Mouse (Mus musculus) thymus, adult 2 months (tissue): ENCODE results near the gene Vmn1r158. TPM values are rescaled to one million over a fixed set of nuclear protein-coding genes. Genes with fewer than 3 reads are reported as not detected.
"Not testable (repeated sequence)": the region's sequence is repeated elsewhere in the genome, so short reads cannot be mapped to it uniquely, and the experiment has no call there.

Experiments
- DNase-seq: peaks from one replicate; pipeline ENCODE4 v3.0.0; 2021
- H3K27ac ChIP-seq: fragments of 200-500 bp; 2 replicates; pipeline ENCODE4 v1.5.1; 2012; ENCODE audit warnings: low read length, control low read depth; ENCODE audit not compliant: control insufficient read depth, insufficient read depth
- H3K27me3 ChIP-seq: fragments of 200-500 bp; 2 replicates; pipeline ENCODE4 v1.6.1; 2012; ENCODE audit warnings: mild to moderate bottlenecking, low read length, moderate library complexity, mixed read lengths; ENCODE audit not compliant: control insufficient read depth, insufficient read depth
- H3K36me3 ChIP-seq: fragments of 200-500 bp; 2 replicates; pipeline ENCODE4 v1.6.1; 2012; ENCODE audit warnings: mild to moderate bottlenecking, low read length, moderate library complexity; ENCODE audit not compliant: control insufficient read depth, insufficient read depth
- H3K4me1 ChIP-seq: fragments of 200-500 bp; replicated peaks from 2 replicates; pipeline ENCODE4 v1.6.1; 2012; ENCODE audit warnings: low read length; ENCODE audit not compliant: control insufficient read depth, insufficient read depth
- H3K4me3 ChIP-seq: fragments of 200-500 bp; 2 replicates; pipeline ENCODE4 v1.5.1; 2012; ENCODE audit warnings: mild to moderate bottlenecking, low read length, control low read depth, moderate library complexity; ENCODE audit not compliant: control insufficient read depth, insufficient read depth
- WGBS: fragments of 180-500 bp; shearing (Covaris S2); methylation state at CpG from one replicate; pipeline ENCODE4 v1.1.7; 2018; 5-methylcytosine and 5-hydroxymethylcytosine counted together
- polyA plus RNA-seq: library from polyadenylated mRNA; depleted of rRNA; stranded (reverse); fragments of >200 nt; gene quantifications from 2 replicates; pipeline ENCODE4 v1.2.3, GENCODE M21; 2012; rRNA removed

Vmn1r158 gene
- not detected in 2 replicates for polyA plus RNA-seq

DNA sequence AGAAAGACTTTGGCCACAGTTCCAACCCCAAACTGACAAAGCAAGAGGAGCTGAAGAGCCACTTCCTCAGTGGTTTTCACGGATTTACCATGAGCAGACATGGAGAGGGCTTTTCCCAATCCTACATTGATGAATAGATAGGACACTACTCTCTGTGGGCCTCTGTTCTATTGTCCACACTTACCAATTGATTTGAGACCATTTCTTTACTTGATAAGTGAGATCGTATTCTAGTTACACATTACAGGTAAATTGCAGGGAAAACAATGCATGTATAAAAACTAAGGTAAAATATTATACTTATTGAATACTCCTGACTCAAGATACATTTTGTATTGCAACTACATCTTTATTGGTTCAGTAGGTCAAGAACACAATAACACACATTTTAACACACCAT lies at the start of gene Vmn1r158:
Vmn1r158 (minus strand) TSS at position 101 of the 400 bp plus-strand sequence.
- not testable (repeated sequence) for H3K4me3 ChIP-seq, H3K27me3 ChIP-seq, DNase-seq, H3K36me3 ChIP-seq, H3K27ac ChIP-seq, H3K4me1 ChIP-seq
- 58% methylated on average over 2 of the region's 2 CpGs for WGBS

DNA sequence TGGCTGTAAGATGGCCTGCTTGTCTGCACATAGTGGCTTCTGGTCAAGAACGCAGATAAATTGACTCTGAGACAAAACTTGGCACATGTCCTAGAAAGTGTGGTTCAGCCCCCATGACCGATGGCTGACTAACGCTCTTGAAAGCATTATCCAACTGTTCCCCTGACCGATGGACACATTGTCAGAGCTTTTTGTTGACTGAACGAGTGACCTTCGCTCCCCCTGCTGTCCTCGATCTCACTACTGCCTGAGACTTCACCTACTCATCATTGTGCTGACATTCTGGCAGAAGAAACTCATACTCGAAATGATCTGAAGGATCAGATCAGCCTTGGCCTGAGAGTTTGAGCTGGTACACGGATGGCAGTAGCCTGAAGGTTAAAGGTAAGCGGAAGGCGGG lies 14.6 kb downstream of the Vmn1r158 start:
- H3K4me3 ChIP-seq, H3K27me3 ChIP-seq, H3K36me3 ChIP-seq, H3K27ac ChIP-seq, H3K4me1 ChIP-seq, DNase-seq: not testable (repeated sequence)
- 92% methylated on average over 7 of the region's 11 CpGs for WGBS

DNA sequence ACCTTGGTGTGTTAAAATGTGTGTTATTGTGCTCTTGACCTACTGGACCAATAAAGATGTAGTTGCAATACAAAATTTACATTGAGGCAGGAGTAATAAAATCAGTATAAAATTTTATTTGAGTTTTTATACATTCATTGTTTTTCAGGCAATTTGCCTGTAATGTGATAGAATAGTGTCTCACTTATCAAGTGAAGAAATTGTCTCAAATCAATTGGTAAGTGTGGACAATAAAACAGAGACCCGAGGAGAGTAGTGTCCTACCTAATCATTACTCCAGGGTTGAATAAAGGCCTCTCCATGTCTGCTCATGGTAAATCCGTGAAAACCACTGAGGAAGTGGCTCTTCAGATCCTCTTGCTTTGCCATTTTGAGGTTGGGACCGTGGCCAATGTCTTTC lies 29.2 kb downstream of the Vmn1r158 start, which contains the start of gene Vmn1r157:
Vmn1r157 (plus strand) TSS at position 301 of the 400 bp plus-strand sequence.
- H3K4me3 ChIP-seq, H3K36me3 ChIP-seq, DNase-seq, H3K27ac ChIP-seq, H3K27me3 ChIP-seq, H3K4me1 ChIP-seq: not testable (repeated sequence)
- WGBS = 31% methylated on average over 2 of the region's 3 CpGs

Other genes starting within 250 kb of the Vmn1r158 start
- gene Gm4201, start 225.4 kb downstream of the Vmn1r158 start, polyA plus RNA-seq = not detected in 2 replicates
- not detected in 2 replicates for gene Gm4565, start 202.7 kb downstream of the Vmn1r158 start, polyA plus RNA-seq
- not detected in 2 replicates for gene Vmn1r155, start 132.8 kb downstream of the Vmn1r158 start, polyA plus RNA-seq
- not detected in 2 replicates for gene Gm8693, start 98.5 kb downstream of the Vmn1r158 start, polyA plus RNA-seq
- not detected in 2 replicates for gene Gm4567, start 71.1 kb downstream of the Vmn1r158 start, polyA plus RNA-seq
- not detected in 2 replicates for gene Vmn1r157, start 29.1 kb downstream of the Vmn1r158 start, polyA plus RNA-seq
- gene Vmn1r159, start 52.8 kb upstream of the Vmn1r158 start, polyA plus RNA-seq = not detected in 2 replicates
- not detected in 2 replicates for gene Vmn1r160, start 80.4 kb upstream of the Vmn1r158 start, polyA plus RNA-seq
- not detected in 2 replicates for gene Gm4214, start 193.9 kb upstream of the Vmn1r158 start, polyA plus RNA-seq
- gene Gm4216, start 229.1 kb upstream of the Vmn1r158 start, polyA plus RNA-seq = not detected in 2 replicates